Mouse (Mus musculus) ovary, postnatal 10 days (tissue): ENCODE measurements around the gene Cisd3.
"Not testable (repeated sequence)": the region's sequence is repeated elsewhere in the genome, so short reads cannot be mapped to it uniquely, and the experiment has no call there.

Experiments used
- DNase-seq: peaks from one replicate; pipeline ENCODE4 v3.0.0; 2022; ENCODE audit warnings: low spot score

Gene Cisd3

DNA sequence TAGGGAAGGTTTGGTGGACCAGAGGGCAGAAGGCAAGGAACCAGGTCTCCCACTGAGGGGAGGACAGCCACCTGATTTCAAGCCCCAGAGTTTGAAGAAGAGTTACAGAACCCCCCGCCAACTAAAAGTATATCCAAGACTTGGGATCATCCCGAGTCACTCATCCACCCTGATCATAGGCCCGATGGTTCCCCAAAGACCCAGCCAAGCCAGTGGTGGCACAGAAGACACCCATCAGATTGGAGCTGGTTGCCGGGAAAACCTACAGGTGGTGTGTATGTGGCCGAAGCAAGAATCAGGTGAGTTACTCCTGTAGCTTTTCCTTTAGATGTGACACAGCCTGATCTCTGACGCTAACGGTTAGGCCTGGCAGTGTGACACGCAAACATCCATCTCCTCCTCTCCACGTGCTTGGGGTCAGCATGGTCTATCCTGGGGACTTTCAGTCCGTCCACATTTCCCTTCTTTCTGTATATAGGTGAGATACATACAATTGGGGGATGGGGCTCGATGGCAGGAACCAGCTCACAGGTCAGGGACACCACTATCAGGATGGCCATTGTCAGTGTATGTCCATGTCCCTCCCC lies 789 bp downstream of the Cisd3 start:
- no peak for DNase-seq

DNA sequence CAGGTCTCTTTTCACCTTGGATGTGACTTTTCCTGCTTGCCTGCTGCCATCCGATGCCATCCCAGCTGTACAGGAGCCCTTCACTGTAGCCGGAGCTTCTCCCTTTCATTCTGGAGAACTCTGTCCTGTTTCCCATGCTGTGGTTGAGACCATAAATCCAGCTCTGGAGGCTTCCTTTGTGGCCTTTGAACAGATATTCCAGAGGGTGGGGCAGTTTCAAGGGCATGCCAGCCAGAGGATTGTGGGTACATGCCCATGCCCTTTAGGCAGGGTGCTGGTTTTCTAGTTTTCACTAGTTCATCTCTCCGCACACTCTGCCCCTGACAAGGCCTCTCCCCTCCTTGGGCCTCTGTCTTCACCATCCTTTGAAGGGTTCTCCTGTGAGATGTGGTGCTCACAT lies 1.4 kb downstream of the Cisd3 start:
- no peak for DNase-seq

DNA sequence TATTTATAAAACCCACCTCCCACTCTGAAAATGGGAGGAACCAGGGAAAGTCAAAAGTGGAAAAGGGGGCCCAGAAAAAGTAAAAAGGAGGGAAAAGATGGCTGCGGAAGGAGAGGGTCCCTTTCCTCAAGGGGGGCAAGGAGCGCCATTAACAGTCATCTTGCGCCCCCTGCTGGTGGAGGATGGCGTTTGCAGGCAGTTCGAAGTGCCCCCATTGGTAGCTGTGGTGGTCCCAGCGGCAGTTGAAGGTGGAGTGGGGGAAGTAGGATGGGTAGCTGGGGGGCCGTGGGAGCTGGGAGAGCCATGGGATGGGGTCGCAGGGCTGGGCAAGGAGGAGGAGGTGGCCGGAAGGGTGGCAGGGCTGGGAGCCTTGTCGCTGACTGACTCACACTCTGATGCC lies 4.2 kb downstream of the Cisd3 start:
- DNase-seq, result no peak

DNA sequence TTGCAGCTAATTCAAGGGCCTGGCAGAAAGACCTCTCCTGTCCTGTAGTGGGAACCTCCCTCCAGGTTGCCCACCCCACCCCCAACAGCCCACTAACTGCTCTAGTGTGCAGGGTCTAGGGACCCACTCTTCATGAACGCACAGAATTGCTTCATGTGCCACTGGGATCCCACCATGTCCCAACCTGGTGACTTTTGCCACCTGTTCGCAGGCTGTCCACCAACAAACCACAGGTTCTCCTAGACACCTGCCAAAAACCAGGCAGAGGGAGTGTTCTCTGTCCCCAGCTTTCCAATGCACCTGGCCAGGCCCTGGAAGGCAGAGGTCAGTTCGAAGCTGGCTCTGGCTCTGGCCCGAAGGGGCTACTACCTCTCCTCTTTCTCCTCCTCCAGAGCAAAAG lies 8.8 kb downstream of the Cisd3 start:
- DNase-seq, result no peak

DNA sequence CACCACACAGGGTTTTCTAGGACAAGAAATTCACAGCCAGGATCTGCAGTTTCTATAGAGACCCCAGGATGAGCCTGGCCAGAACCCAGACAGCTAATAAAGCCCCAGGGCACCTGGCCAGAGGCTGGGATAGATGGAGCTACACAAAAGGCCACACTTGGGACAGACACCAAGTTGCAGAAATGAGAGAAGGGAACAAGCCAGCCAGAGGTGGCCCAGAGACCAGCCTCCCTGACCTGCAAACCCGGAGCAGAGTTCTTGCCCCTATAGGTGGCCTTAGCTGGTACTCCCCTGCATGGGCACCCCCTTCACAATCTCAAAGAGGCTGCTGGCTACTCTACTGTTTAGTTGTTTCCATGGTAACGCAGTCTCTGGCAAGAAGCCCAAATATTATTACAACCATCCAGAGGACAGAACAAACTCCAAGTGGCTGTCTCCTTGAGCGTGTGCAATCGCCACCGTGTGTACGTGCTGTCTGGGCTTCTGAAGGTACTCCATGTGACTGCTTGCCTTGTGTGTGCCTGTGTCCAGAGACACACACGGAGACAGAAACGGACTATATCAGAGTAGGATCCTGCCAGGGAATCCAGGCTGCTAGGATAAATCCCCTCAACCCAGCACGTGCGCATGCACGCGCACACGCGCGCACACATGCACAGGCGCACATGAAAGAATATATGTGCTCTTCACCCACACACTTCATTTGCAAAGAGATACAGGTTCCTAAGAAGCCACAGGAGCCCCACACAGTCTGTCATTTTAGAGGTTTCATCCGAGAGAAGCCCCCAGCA lies 9.5 kb downstream of the Cisd3 start:
- DNase-seq, result no peak

DNA sequence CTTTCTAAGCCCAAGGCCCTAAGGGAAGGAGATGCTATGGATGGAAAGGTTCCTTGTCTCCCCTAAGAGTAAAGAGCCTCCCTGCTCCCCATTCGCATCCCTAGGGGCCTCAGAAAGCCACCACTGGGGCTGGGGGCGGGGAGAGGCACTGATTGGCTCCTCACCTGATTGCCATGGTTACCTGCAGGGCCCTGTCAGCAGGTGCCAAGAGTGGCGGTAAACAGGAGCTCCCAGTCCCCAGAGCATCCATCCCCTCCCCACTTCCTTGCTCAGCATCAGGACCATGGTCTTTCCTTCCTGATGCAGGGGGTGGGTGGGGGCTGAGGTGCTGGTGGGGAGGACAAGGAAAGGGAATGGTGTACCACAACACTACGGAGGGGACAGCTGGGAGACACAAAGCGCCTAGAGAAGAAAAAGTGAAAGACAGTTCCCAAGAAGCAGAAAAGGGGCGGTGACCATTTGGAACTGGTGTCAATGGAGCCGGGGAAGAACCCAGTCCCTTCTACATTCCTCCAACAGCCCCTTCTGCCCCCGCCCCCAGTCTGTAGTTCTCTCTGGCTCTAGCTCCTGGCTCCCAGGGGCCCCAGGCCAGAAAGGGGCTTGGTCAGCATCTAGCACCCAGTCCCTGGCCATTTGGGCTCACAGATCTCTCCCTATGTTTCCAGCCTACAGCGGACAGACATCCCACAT lies 10.2 kb downstream of the Cisd3 start:
- no peak for DNase-seq

DNA sequence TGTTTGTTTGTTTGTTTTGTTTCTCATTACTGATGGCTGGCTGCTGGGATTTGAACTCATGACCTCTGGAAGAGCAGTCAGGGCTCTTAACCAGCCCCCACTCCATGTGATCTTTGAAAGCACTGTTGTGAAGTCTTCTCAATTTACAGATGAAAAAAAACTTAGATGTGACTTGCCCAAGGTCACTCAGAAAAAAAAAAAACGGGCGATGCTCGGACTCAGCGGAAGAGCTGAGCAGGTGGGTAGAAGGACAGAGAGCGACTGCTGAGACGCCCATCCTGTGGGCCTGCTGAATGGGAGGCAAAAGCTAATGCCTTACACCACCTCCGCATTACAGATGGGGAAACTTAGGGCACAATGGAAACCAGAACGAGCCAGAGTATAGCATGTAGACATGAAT lies 11.0 kb downstream of the Cisd3 start:
- no peak for DNase-seq

DNA sequence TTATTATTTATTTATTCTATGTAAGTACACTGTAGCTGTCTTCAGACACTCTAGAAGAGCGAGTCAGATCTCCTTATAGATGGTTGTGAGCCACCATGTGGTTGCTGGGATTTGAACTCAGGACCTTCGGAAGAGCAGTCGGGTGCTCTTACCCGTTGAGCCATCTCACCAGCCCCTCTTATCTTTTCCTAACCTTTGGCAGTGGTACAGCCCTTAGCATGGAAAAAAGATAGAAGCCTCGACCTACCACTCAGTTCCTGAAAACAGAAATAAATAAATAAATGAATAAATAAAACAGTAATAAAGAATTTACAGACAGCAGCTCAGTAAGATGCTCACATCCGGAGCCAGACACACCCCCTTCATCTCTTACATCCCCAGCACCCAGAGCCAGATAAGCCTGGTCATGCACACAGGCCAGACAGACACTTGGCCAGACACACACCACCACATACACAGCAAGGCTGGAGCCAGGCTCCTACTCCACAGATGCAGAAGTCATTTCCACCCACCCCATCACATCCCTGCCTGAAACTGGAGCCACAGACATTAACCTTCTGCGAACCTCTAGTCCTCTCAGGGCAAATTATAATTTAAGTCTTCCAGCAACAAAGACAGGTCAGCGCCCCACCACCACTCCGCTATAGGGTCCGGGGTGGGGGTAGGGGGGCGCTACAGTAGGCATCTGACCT lies 11.7 kb downstream of the Cisd3 start:
- no peak for DNase-seq

DNA sequence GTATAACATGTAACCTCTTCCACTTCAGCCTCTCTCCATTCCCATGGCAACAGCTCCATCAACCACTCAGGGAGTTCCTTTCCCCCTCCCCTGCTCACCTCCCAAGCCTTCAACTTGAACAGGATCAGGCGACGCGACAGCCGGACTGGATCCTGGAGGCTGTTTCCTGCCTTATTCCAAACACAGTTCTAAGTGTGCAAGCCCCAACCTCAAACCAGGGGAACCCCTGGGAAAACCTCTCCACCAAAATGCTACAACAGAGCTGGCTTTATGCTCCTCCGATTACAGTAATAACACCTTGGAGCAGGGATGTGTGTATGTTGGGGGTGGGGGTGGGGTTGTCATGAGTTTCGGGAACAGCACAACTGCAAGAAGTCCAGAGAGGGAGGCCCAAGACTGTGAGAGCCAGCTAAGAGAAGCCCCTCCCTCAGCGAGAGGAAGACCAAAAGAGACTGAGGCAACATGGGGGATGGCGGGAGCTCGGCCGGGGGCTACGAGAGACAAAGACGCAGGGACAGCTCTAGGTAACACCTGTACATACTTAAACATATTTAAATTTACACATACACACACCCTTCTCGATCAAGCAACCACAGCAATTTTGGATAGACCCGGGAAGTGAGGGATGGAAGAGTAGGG lies 12.4 kb downstream of the Cisd3 start:
- DNase-seq, result no peak

DNA sequence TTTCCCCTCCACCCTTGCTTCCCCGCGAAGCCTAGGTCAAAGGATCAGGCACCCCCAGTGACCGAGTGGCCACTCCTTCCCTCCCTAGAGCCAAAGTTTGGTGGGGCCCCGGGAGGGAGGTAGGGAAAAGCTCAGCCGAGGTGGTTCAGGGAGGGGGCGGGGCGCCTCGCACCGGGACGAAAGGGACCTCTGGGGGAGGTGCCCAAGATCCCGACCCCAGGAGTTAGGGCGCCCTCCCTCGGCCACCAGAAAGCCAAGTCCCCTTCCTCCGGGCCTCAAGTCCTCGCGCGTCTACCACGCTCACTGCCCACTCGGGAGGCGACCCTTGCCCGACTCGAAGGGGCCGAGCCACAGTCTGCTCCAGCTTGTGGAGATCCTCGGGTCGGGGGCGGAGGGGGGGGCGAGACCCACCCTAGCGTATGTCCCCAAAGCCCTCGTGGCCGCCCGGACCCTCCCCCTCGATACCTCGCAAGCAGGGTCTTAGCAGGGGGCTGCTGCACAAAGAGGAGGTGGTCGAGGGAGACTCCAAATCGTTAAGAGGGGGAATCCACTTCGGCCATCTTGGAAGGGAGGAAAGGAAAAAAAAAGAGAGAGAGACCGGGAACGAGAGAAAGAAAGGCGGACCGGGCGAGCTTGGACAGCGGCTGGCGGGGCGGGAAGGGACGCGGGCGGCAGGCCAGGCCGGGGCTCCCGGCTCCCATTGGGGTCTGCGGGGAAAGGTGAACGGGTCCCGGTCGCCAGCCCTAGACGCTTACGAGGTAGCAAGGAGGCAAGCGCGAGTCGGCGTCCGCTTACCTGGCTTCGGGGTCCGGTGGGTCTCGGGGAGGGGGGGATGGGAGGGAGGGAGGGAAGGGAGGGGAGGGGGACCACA lies 13.3 kb downstream of the Cisd3 start:
- DNase-seq, result peak; percentile 62

DNA sequence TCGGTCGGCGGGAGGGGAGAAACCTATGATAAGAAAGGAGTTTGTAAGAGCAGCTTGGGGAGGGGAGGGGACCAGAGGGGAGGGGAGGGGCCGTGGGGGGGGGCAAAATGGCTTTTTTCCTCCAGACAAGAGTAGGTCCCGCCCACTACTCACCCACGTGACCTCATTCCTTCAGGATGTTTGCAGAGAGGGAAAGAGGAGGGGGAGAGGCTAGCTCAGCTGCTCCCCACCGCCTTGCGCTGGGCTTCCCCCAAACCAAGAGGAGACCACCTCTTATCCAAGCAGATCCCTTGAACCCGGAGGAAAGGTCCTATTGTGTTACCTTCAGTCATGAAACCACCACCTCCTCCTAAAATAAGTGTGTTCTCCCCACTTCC lies 14.0 kb downstream of the Cisd3 start:
- peak; percentile 62 for DNase-seq

DNA sequence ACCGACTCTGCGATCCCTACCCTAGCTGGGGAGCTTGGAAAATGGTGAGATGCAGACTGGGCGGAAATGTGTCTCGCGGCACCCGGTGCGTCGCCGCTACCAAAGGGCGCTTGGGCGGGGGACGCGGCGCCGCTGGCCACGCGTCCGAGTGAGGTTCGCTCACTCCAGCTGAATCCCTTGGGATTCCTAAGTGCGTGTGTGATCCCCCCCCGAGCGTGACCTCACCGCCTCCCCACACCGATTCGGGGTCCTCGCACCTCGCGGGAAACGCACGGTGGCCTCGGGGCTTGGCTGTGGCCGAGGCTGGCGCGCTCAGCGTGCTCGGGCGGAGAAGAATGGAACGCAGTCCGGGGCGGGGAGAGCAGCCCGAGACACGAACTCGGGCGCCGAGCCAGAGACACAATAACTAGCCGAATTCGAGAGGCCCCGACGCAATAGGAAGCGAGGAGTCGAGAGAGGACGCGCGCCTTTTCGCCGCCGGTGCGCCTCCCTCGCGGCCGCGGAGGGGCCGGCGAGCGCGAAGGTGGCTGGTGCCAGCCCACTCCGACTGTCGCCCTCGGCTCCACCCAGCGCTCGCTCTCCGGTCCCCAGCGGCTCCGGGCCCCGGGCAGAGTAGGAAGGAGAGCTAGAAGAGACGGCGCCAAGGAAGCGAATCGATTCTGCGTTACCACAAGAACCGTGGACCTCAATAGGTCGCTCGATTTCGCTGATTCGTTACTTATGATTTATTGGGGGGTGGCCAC lies 14.5 kb downstream of the Cisd3 start, which contains the start of gene Pcgf2:
Gene Pcgf2, minus strand, starts transcription at position 495 of the 743 bp plus-strand sequence.
- peak; percentile 72 for DNase-seq

DNA sequence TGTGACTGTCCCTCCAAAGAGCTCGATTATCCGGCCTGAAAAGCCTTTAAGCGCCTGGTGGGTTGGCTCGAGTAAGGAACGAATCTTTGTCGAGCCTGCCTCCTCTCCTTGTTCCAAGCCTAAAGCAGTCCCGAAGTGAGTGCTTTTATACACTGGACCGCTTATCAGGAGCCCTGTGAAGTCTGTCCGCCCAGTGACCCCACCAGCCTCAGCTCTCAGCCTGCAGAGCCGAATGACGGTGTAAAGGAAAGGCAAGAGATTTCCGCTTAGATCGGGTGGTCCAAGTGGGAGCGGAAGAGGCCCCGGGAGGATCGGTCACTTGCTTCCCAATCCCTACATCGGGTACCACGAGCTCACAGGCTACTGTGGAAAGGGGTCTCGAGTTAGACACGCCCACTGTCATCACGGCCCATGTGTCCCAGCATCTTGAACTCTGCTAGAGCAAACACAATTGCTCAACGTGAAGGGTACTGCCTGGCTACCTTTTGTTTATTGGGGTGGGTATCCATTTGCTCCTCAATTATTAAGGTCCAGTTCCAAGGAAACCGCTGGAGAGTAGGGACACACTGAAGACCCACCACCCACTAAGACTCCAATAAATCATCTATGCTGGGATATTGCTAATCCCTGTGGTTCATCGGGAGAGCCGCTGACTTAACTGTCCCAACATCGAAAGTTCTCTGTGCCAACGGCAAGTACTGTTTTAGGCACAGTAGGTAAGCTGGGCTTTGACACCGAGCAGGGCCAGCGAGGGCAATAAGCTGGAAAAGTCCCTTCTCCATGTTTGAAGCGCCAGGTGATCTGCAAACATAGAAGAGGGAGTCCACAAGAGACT lies 15.3 kb downstream of the Cisd3 start:
- no peak for DNase-seq

DNA sequence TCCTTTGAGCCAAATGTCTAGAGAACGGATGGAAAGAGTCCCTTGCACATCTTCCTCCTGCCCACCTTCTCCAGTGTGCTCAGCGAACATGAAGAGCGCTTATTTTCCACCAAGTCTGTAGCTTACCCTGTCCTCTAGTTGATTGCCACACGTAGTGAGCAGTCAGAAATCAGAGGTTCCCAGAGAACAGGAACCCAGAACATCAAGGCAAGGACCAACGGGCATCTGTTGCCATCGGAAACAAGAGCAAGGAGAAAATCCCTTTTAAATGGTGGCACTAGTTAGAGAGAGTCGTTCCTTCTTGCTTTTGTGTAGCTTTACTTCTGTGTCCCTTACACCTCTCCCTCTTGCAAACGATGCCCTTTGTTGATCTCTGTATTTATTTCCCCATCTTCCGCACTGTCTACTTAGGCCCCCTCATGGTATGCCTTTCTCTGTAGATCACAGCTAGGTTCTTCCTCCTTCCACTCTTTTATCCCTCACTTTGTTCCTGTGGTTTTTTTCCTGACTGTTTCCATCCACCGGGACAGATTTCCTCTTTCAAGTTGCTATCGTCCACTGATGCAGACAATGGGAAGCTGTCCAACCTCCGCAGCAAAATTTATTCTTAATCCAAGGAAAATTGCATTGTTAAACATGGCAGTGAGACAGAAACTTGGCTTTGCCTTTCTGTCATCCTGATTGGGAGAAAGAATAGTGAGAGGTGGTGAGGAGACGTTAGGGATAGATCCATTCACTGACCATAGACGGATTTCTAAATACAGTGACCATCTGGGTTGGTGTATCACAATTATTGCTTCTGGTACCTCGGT lies 16.2 kb downstream of the Cisd3 start:
- no peak for DNase-seq

DNA sequence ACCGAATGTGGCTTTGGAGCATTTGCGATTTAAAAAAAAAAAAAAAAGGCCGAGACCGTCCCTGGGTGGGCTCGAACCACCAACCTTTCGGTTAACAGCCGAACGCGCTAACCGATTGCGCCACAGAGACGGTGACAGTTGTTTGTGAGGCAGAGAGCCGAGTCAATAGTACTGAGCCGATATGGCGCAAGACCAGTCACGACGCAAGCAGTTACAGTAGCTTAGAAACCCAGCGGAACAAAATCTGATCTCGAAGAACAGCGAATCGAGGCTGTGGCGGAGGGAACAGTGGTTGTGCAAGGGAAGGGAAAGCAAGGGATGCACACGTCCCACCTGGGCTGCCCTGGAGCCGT lies 16.7 kb downstream of the Cisd3 start:
- peak; percentile 94 for DNase-seq

DNA sequence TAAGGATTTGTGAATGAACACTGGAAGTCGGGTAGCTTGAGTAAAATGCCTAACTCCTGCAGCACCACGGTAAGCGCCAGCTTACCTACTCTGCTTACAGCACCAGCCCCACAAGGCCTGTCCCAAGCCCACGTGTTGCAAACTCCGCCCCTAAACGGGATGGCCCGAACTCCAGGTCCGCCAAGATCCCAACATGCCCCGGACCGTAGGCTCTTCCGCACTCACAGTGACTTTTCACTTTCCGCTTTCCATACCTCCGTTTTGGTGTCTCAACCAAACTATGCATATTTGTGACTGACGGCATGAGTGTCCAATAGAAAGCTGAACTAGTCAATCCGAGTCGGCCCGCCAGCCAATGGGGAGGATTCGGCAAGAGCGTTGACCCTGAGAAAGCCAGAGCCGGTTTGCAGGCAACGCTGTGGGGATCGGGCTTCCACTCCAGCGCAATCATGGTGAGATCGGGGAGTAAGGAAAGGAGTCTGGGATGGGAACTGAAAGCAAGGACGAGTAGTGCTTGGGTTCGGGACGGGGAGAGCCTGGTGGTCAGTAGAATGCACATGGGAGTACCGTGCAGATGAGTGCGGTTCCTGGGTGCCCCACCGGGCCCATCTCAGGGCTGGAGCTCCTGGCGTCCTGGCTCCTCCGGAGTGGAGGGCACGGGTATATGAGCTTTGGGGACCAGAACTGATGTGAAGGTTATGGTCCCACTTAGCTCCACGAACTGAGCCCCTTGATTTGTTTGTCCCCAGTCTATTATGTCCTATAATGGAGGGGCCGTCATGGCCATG lies 17.6 kb downstream of the Cisd3 start, which contains the start of gene Psmb3:
Gene Psmb3, plus strand, starts transcription at position 361 of the 788 bp plus-strand sequence.
- peak; percentile 98 for DNase-seq

DNA sequence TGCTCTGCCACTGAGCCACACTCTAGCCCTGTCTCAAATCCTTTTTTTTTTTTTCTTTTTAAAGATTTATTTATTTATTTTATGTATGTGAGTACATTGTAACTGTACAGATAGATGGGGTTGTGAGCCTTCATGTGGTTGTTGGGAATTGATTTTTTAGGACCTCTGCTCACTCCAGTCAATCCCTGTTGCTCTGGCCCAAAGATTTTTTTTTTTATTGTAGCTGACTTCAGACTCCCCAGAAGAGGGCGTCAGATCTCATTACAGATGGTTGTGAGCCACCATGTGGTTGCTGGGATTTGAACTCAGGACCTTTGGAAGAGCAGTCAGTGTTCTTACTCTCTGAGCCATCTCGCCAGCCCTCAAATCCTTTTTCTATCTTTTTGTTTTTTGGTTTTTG lies 24.4 kb downstream of the Cisd3 start:
- not testable (repeated sequence) for DNase-seq
